Mouse (Mus musculus) E14TG2a.4 (cell line): ENCODE measurements around the gene Ntm.

ENCODE experiments used
- H3K27me3 ChIP-seq: 2 replicates; pipeline ENCODE4 v1.6.1; 2014; ENCODE audit warnings: low read length, control low read depth; ENCODE audit not compliant: insufficient read depth
- H3K36me3 ChIP-seq: 2 replicates; pipeline ENCODE4 v1.6.1; 2014; ENCODE audit warnings: low read length, control low read depth; ENCODE audit not compliant: insufficient read depth
- H3K4me1 ChIP-seq: replicated peaks from 2 replicates; pipeline ENCODE4 v1.6.1; 2014; ENCODE audit warnings: low read depth, low read length, control low read depth
- H3K4me3 ChIP-seq: replicated peaks from 2 replicates; pipeline ENCODE4 v1.5.1; 2014; ENCODE audit warnings: mild to moderate bottlenecking, low read length
- H3K9me3 ChIP-seq: 2 replicates; pipeline ENCODE4 v1.6.1; 2014; ENCODE audit warnings: low read length, control low read depth
- CTCF ChIP-seq: conservative IDR thresholded peaks from 2 replicates; pipeline ENCODE4 v1.5.1; 2014; ENCODE audit warnings: low read length
- NANOG ChIP-seq: IDR thresholded peaks from 2 replicates; pipeline ENCODE4 v1.6.1; 2014; ENCODE audit warnings: borderline replicate concordance, low read length, mixed read lengths
- POU5F1 ChIP-seq: IDR thresholded peaks from 2 replicates; pipeline ENCODE4 v1.6.1; 2014; ENCODE audit warnings: low read length, borderline replicate concordance

Gene Ntm

DNA sequence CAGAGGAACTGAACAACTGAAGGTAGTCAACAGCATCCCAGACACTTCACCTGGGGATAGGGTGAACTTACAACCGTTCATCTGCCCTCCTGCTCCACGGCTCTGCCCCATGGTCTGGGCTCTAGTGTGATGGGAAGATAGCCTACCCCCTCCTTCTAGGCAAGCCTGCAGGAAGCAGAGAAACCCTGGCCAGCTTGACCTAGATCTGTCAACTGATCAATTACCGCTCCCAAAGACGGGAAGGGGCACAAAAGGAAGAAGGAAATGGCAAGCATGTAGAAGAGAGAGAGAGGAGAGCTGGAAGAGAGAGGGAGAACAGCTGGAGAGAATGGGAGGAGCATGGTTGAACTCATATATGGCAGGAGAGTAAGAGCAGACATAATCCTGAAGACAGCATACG is 6.0 kb downstream of the Ntm start:
- Histone ChIP-seq H3K4me3 (no peak overlapping the region), H3K36me3 (no peaks in the 10 kb centered on the region), H3K27me3 (peaks cover 14% of the 10 kb centered on the region), H3K9me3 (no peaks in the 10 kb centered on the region), H3K4me1 (0 out of 2 replicates have a peak, but pooled peaks cover 4% of the 10 kb centered on the region)
- TF ChIP-seq CTCF (no peak), NANOG (no peak), POU5F1 (no peak)

DNA sequence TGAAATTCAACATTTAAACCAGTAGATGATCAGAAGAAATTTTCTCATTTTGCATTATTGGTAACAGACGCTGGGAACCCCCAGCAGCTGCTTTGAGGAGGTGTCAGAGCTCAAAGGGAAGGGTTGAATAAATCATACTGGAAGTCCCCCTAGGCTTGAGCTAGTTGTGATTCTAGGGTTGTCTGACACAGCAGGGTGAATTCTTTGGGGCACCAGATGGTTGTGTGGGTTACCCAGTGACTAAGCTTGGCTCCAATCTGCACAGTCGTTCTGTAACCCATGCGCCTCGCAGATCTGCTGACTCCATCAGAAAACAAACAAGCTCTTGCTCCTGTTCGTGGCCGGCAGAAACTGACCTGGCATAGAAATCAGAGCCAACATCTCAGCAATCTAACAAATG is 8.9 kb downstream of the Ntm start:
- no peak for TF ChIP-seq CTCF
- no peak for TF ChIP-seq NANOG
- no peak for TF ChIP-seq POU5F1
- Histone ChIP-seq H3K27me3 (peaks cover 4% of the 10 kb centered on the region; the same call in 1 of the 2 replicates), H3K4me3 (no peak overlapping the region), H3K36me3 (no peaks in the 10 kb centered on the region), H3K9me3 (no peaks in the 10 kb centered on the region), H3K4me1 (no peaks in the 10 kb centered on the region)

DNA sequence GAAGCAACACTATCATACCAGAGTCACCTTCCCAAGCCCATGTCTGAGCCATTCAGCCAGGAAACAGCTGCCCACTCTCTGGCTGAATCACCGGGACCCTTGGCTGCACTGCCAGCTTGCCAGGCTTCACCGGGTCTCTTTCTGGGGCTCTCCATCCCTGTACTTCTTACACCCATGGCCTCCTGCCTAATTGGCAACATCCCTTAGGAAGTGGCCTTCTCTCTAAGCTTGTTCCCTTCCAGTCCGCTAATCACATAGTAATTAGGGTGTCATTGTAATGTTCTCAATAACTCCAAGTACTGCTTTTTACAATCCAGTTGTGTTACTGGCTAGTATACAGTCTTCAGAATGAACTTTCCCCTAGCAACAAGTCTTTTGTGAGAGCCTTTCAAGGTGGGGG is 13.9 kb downstream of the Ntm start:
- no peaks in the 10 kb centered on the region for H3K4me1 ChIP-seq
- H3K9me3 ChIP-seq: no peaks in the 10 kb centered on the region
- no peak overlapping the region for H3K4me3 ChIP-seq
- H3K27me3 ChIP-seq: 0 out of 2 replicates have a peak, but pooled peaks cover 2% of the 10 kb centered on the region
- no peak for TF ChIP-seq POU5F1
- TF ChIP-seq NANOG: no peak
- TF ChIP-seq CTCF: no peak
- no peaks in the 10 kb centered on the region for H3K36me3 ChIP-seq

DNA sequence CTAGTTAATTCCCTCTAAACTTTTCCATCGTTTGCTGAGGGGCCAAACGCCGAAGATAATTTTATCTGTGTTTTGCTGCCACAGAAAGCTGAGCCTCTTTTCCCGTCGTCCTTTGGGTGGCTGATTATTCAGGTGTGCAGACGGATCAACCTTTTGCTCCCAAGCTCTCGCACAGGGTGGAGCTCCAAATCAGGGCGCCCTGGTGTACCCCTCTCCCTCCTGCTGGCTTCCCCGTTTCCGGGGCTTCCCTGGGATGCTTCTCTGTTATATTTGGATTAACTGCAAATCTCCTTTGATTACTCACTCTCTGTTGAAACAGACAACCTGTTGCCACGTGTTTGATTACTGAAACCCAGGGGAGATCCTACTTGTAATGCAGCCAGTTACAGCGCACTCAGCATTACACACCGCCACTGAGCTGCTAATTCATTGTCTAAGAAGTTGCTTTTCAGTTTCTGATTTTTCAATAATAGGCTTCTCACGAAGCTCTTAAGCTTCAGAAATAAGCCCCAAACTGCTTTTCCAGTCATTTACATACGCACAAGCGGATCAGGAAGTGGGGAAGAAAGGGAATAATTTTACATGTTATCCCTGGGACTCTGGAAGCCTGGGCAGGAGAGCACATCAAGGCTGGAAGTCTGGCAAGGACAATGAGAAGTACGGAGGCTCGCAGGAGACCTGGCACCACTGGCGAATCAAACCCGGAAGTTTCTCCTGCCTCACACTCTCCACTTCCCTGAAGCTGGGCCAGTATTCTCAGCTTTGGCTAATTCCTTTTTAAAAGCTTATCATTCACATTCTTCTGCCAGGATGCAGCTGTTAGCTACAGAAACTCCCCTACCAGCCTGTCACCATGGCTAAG is 19.5 kb downstream of the Ntm start:
- 0 out of 2 replicates have a peak, but pooled peaks cover 3% of the 10 kb centered on the region for H3K4me1 ChIP-seq
- H3K36me3 ChIP-seq: no peaks in the 10 kb centered on the region
- no peaks in the 10 kb centered on the region for H3K9me3 ChIP-seq
- TF ChIP-seq NANOG (peak; percentile 24; the same call in 1 of the 2 replicates), CTCF (no peak), POU5F1 (no peak)
- peaks cover 5% of the 10 kb centered on the region; the same call in 1 of the 2 replicates for H3K27me3 ChIP-seq
- no peak overlapping the region for H3K4me3 ChIP-seq

DNA sequence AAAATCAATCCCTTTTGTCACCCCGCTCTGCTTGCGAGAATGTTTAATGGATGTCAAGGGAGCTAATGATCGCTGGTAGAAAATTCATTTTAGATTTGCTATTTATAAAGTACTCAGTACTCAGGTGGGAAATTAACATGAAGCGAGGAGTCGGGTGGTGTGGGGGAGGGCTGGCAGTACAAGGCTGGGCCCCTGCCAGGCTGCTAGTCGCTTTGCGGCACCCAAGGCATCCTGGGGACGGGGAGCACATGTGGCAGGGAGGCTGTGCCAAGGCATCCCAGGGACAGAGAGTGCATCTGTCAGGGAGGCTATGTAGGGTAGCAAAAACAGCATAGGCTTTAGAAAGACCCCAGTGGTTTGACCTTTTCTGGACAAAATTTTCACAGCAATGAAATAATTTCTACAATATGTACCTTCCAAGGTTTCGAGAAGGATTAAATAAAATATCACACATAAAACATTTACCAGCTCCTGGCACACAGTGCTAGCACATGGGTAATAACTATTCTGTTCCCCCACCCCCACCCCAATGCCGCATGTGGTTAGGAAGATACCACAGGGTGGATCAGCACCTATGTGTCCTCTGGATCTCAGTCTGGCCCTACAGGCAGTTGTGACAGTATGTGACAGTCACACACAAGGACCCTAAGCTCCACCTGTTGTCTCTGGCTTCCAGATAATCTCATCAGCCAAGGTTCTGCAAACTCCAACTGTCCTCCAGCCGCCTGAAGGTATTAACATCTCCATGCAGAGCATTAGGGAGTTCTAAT is 20.6 kb downstream of the Ntm start:
- TF ChIP-seq POU5F1: no peak
- TF ChIP-seq CTCF: no peak
- TF ChIP-seq NANOG: no peak
- Histone ChIP-seq H3K36me3 (no peaks in the 10 kb centered on the region), H3K9me3 (no peaks in the 10 kb centered on the region), H3K27me3 (peaks cover 5% of the 10 kb centered on the region; the same call in 1 of the 2 replicates), H3K4me3 (no peak overlapping the region), H3K4me1 (0 out of 2 replicates have a peak, but pooled peaks cover 3% of the 10 kb centered on the region)

DNA sequence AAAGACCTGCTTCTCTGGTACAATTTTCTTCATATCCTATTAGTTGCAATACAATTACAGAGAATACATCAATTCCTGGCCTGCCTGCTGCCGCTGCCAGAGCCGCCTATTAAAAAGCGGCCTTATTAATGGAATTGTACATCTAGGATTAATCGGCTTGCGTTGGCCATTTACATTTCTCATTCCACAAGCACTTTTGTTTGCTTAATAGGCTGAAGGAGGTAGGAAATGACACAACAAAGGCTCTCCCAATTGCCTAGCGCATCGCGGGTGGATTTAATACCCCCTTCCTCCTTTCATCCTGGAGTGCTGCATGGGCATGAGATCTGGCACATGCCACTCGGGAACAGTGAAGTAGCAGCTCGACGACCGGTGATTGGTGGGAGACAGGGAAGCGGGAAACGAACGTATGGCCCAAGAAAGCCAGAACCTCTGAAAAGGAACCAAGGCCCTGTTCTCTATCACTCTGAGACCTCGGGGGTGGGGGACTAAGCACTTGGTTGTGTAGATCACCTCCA is 23.4 kb downstream of the Ntm start:
- Histone ChIP-seq H3K4me3 (no peak overlapping the region), H3K4me1 (0 out of 2 replicates have a peak, but pooled peaks cover 3% of the 10 kb centered on the region), H3K9me3 (no peaks in the 10 kb centered on the region), H3K36me3 (no peaks in the 10 kb centered on the region), H3K27me3 (peaks cover 5% of the 10 kb centered on the region; the same call in 1 of the 2 replicates)
- TF ChIP-seq CTCF (no peak), NANOG (no peak), POU5F1 (no peak)

DNA sequence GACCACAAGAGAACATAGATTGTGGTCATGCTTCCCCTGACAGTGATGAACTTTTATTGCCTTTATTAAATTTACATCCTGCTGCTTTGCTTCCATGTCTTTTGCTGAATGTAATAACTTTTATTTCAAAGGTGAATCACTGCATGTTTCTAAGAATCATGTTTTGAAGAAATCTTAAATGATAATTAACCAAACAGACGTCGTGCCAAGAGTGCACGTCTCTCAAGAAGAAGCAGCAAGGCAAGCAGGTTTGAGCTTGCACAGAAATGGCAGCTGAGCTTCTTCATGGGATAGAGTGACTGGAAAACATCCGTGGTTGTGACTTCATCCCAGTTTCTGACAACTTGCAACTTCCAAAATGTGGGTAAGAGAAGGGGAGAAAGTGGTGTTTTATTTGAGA is 34.1 kb downstream of the Ntm start:
- Histone ChIP-seq H3K4me1 (peaks cover 5% of the 10 kb centered on the region), H3K27me3 (no peaks in the 10 kb centered on the region), H3K4me3 (no peak overlapping the region), H3K36me3 (no peaks in the 10 kb centered on the region), H3K9me3 (no peaks in the 10 kb centered on the region)
- TF ChIP-seq CTCF (no peak), NANOG (no peak), POU5F1 (no peak)

DNA sequence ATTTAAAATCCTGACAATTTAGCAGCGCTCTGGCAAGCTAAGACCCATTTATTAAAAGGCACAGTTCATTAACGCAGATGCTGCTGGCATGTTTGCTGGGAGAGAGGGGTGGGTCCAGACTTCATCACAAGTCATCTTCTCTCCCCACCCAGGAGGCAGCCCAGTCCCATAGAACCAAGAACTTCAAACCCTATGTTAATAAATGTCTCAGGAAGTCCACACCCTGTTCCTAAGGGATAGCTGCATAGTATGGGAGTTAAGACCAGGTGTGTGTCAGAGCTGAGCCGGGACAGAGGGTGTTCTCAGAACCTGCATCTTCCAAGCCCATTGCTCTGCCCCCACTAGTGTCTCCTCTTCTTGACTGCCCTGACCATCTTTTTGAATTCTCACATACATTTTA is 37.6 kb downstream of the Ntm start:
- Histone ChIP-seq H3K27me3 (no peaks in the 10 kb centered on the region), H3K36me3 (no peaks in the 10 kb centered on the region), H3K4me1 (peaks cover 24% of the 10 kb centered on the region), H3K4me3 (no peak overlapping the region), H3K9me3 (no peaks in the 10 kb centered on the region)
- TF ChIP-seq POU5F1 (no peak), CTCF (no peak), NANOG (no peak)
